Mouse (Mus musculus): ENCODE data around the gene Ifit1bl1.

DNA sequence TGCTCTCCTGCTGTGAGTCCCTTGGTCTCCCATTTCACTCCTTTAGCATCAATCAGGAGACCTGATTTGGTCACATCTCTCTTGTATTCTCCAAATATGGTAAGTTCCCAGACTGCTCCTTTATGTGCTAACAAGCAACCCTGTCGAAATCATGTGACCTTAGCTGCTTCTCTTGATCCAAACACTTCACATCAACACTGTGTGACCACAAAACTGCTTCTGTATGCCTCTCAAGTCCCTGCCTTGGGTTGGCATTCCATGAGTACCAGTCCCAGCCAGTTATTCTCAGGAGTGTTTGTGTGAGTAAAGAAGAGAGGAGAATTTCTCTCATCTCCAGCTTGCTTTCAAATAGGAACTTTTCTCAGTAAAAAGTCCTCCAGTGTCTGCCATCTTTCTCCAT, 24.6 kb downstream of the Ifit1bl1 start:
- TF ChIP-seq POLR2A (IDR thresholded peaks at IDR 0.05; ENCODE audit: low read depth, low read length) (no peak), CTCF (IDR thresholded peaks at IDR 0.05; ENCODE audit: borderline replicate concordance, insufficient read depth, low read length) (no peak)

Data from embryonic fibroblast, embryonic 13.5 days (primary cell).